Mouse (Mus musculus) thymus, postnatal 25 days (tissue): ENCODE data around the gene Ccr7.

Experiments used
- DNase-seq: peaks from one replicate; pipeline ENCODE4 v3.0.0; 2022

Gene Ccr7

GRCm38 (mm10) chr11:99112700-99113099 lies 42.2 kb downstream of the Ccr7 start:
- DNase-seq: no peak

- no peak for DNase-seq
Measured at GRCm38 (mm10) chr11:99111631-99112030, 43.2 kb downstream of the Ccr7 start.

GRCm38 (mm10) chr11:99111155-99111554 lies 43.7 kb downstream of the Ccr7 start:
- peak; percentile 68 for DNase-seq

GRCm38 (mm10) chr11:99110370-99111110 lies 44.3 kb downstream of the Ccr7 start:
- no peak for DNase-seq

GRCm38 (mm10) chr11:99108296-99108695 lies 46.6 kb downstream of the Ccr7 start:
- DNase-seq: no peak

DNA sequence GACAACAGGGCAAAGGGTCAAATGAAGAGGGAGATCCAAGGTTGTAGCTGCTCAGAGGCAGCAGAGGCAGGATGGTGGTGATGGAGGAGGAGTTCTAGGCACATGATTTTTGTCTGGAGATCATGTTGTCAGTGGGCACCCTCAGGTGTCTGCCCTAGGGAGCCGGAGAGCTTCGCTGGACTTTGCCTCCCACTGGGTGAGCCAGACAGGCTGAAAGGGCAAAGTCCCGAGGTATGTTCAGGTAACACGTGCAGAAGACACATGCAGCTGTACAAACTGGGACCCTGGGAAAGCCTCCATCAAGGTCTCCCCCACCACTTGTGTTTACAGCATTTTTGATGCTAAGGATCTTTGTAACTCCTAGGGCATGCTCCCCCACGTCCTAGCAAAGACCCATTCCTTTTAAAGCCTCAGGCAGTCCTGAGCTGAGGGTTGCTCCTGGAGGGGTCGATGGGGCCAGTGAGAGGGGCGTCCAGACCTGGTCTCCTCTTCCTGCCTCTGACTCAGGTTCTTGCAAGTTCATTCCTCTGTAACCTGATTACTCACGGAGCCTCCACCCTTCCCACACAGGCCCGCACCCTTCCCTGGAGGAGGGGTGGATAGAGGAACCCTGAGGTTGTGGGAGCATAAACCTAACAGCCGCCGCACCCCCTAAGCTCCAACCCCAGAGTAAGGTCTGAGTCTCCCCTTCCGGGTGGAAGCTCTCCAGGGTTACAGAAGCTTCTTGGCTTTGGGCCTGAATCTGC lies 48.7 kb downstream of the Ccr7 start:
- no peak for DNase-seq

DNA sequence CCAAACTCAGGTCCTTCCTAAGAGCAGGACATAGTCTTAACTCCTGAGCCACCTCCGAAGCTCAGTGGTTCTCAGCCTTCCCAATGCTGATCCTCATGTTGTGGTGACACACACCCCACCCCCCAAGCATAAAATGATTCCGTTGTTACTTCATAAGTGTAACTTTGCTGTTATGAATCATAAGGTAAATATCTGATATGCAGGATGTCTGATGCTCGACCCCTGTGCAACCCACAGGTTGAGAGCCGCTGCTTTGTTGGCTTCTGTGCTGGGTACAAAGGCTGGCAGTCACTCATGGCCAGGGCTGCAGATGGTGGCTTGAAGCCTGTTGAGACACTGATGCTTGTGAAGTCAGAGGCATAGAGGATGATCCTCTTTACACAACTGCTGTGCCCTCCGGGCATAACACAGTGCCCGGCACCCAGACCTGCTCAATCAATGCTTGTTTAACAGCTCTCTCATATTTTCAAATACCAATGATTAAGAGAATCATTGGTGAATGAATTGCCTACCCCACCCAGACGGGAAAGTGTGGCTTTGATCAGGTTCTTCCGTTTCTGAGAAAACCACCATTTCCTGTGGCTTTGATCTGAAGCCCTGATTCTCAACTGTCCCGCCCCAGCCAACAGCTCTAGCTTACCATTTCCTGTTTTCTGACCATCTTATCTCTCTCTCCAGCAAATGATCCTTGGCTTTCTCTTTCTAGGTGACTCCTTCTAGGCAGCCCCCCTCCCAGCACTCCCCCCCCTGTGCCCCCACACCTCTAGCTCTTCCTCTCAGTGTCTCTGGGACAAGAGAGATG lies 50.1 kb downstream of the Ccr7 start:
- peak; percentile 65 for DNase-seq

DNA sequence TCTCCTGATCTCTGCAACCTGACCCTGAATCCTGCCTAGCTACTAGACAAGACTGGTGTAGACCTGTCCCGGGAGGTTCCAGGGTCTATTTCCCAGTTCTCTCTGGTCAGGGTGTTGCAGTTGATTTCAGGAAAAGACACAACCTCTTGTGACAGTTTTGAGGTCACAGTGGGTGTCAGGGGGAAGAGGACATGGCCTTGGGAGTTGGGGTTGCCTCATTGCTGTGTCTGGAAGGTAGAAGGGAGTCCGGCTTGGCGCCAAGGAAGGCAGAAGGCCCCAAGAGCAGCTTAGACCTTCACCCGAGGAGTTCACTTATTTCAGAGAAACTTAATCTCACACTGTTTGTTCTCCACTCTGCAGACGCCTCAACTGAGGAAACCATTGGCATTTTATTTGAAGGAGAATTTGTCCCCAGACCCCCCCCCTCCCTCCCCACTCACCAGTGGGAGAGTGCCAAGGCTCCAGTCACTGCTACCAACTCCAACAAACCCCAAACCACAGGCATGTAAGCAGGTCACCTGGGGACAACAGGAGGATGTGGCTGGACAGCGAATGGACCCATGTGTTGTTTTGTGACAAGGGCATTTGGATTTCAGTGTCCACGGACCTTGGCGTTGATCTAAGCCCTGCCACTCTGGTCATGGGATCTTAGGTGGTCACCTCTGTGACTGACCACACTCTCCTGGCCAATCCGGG lies 52.2 kb downstream of the Ccr7 start:
- no peak for DNase-seq

- no peak for DNase-seq
Measured at GRCm38 (mm10) chr11:99101693-99102092, 53.2 kb downstream of the Ccr7 start.

- DNase-seq: no peak
Measured at GRCm38 (mm10) chr11:99100215-99100614, 54.7 kb downstream of the Ccr7 start.

DNA sequence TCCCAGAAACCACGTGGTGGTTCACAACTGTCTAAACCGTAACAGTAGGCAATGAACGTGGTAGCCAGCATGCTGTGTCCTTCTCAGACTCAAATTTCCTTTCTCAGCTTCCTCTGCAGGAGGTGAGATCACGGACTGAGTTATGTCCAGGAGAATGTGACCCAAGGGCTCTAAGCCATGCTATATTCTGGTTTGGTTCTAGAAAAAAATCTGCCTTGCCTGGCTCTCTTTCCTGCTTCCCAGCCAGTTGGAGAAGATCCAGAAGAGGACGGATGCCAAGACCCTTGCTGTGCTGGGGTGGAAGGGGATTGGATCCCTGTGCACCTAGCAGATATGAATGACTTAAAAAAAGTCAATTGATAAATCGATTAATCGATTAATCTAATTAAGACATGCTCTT lies 55.4 kb downstream of the Ccr7 start:
- no peak for DNase-seq

- no peak for DNase-seq
Measured at GRCm38 (mm10) chr11:99098924-99099323, 56.0 kb downstream of the Ccr7 start.

GRCm38 (mm10) chr11:99096996-99097774 lies 57.7 kb downstream of the Ccr7 start:
- DNase-seq: no peak

DNA sequence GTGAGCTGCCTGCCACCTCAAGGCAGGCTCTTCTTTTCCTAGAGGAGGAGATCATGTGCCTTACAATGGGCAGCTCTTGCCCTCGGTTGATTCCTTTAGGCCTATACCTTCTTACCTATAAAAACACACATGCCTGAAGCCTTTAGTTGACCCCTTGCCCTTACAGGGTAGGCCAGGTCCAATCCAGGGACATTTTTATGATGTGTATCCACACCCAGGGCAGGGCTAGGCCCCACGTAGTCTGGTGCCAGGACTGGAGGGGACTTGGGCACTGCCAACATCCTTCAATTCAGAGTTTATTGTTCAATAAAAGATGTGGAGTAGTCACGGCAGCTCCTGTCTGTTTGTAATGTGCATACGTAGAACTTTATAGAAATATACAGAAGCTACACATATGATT lies 58.5 kb downstream of the Ccr7 start:
- no peak for DNase-seq

- no peak for DNase-seq
Measured at GRCm38 (mm10) chr11:99095759-99096158, 59.1 kb downstream of the Ccr7 start.

- DNase-seq: no peak
Measured at GRCm38 (mm10) chr11:99094911-99095676, 59.8 kb downstream of the Ccr7 start.
